Mouse (Mus musculus) erythroblast, embryonic 14.5 days (primary cell): ENCODE data around the gene Cep85l.

Experiments
- GATA1 ChIP-seq: IDR thresholded peaks from 2 replicates; pipeline ENCODE4 v1.6.1; 2012; ENCODE audit warnings: low read length, inconsistent platforms, mixed read lengths
- TAL1 ChIP-seq: IDR thresholded peaks from 3 replicates; pipeline ENCODE4 v1.6.1; 2012; ENCODE audit warnings: low read length, inconsistent platforms, mixed read lengths

DNA sequence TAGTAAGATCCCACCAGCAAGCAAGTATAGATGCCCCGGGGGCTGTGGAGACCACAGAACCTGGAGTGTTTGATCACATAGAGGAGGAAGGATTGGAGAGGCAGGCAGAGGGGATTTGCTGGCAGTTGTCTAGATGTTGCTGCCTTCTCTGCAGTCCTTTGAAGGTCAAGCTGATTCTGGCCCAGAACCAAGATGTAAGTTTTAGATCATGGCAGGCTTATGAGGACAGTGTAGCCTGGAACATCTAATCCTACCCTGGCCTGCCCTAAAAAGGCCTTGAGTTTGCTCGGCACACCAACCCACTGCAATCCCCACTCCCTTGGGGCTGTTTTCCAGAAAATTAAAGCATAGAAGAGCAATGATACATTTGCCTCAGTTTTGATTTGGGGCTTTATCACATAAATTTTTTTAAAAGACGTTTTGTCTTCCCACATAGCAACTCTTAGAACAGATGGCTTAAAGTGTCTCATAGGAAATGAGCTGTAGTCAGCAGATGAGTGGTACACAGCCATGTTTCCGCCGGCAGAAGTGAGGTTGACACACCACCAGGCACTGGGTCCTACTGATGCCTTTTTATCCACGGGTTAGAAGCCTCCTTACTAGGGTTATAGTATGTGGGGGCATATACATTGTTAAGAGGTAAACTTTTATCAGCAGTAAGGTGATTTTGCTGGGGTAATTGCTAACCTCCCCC lies 8.6 kb upstream of the Cep85l start:
- no peak for TF ChIP-seq GATA1
- TF ChIP-seq TAL1 = no peak
